Mouse (Mus musculus) hindbrain, postnatal 0 days (tissue): ENCODE data around the gene Prrg3. TPM values are rescaled to one million over a fixed set of nuclear protein-coding genes. Genes with fewer than 3 reads are reported as not detected.

Experiments
- ATAC-seq: fragments of 200-750 bp; cut with Nextera tagmentation; 2 replicates; pipeline ENCODE4 v1.8.0; 2017; ENCODE audit warnings: mild to moderate bottlenecking, moderate TSS enrichment, moderate library complexity
- DNase-seq: peaks from one replicate; pipeline ENCODE4 v3.0.0-alpha.2; 2015; ENCODE audit warnings: low spot score
- H3K27ac ChIP-seq: fragments of 300-500 bp; sonication (generic); 2 replicates; pipeline ENCODE4 v1.5.1; 2014; ENCODE audit warnings: mild to moderate bottlenecking
- H3K27me3 ChIP-seq: fragments of 300-500 bp; sonication (generic); 2 replicates; pipeline ENCODE4 v1.6.1; 2014; ENCODE audit warnings: low read length, mixed read lengths; ENCODE audit not compliant: insufficient read depth
- H3K36me3 ChIP-seq: fragments of 300-500 bp; sonication (generic); 2 replicates; pipeline ENCODE4 v1.6.1; 2014; ENCODE audit warnings: low read length, mixed read lengths; ENCODE audit not compliant: insufficient read depth
- H3K4me1 ChIP-seq: fragments of 300-500 bp; sonication (generic); 2 replicates; pipeline ENCODE4 v1.6.1; 2014; ENCODE audit warnings: antibody characterized with exemption, low read length, mixed read lengths; ENCODE audit not compliant: insufficient read depth
- H3K4me2 ChIP-seq: fragments of 300-500 bp; sonication (generic); 2 replicates; pipeline ENCODE4 v1.6.1; 2014; ENCODE audit warnings: low read depth, mild to moderate bottlenecking, low read length, moderate library complexity, mixed read lengths
- H3K4me3 ChIP-seq: fragments of 300-500 bp; sonication (generic); 2 replicates; pipeline ENCODE4 v1.5.1; 2014; ENCODE audit warnings: low read length
- H3K9ac ChIP-seq: fragments of 300-500 bp; sonication (generic); replicated peaks from 2 replicates; pipeline ENCODE4 v1.6.1; 2014; ENCODE audit warnings: mild to moderate bottlenecking, low read length, moderate library complexity, mixed read lengths
- H3K9me3 ChIP-seq: fragments of 300-500 bp; sonication (generic); 2 replicates; pipeline ENCODE4 v1.6.1; 2016; ENCODE audit warnings: low read length, mixed read lengths
- CTCF ChIP-seq: IDR thresholded peaks from 2 replicates; pipeline ENCODE4 v1.5.1; 2016; ENCODE audit warnings: antibody characterized with exemption, control low read depth, low read depth
- WGBS: fragments of 180-500 bp; shearing (Covaris S2); extraction: QIAGEN DNeasy Blood & Tissue Kit; methylation state at CpG from one replicate; pipeline ENCODE4 v1.1.7; 2014; 5-methylcytosine and 5-hydroxymethylcytosine counted together
- polyA plus RNA-seq: library from polyadenylated mRNA; unstranded; fragments of >200 nt; fragmentation: Nextera tagmentation; extraction: Ambion mirVana; gene quantifications from 2 replicates; pipeline ENCODE4 v1.2.1, GENCODE M21; 2015
- total RNA-seq: library from RNA; depleted of rRNA; stranded (reverse); fragments of >200 nt; gene quantifications from 2 replicates; pipeline ENCODE4 v1.2.3, GENCODE M21; 2014; rRNA removed

Prrg3 gene
- total RNA-seq (18.2 and 39.7 TPM in 2 replicates), polyA plus RNA-seq (8.4 and 9.1 TPM in 2 replicates)

- no peak for TF ChIP-seq CTCF
- no peaks in the 10 kb centered on the region for H3K9me3 ChIP-seq
- DNase-seq = peak; percentile 58
- H3K27ac ChIP-seq = peak within 1 kb of the TSS; percentile 74
- peak within 1 kb of the TSS; percentile 46 for H3K4me3 ChIP-seq
- ATAC-seq = peak; percentile 87
- H3K27me3 ChIP-seq = no peaks in the 10 kb centered on the region
- WGBS = 34% methylated on average over 66 of the region's 72 CpGs
- H3K4me2 ChIP-seq = peak within 1 kb of the TSS; percentile 61
- no peaks in the 10 kb centered on the region for H3K36me3 ChIP-seq
- H3K4me1 ChIP-seq = no peaks in the 10 kb centered on the region
- H3K9ac ChIP-seq = peak within 1 kb of the TSS; percentile 66
Measured at GRCm38 (mm10) chrX:71962073-71963051, at the start of gene Prrg3. Gene Prrg3 (plus strand): TSS chrX:71962624.

GRCm38 (mm10) chrX:71946631-71947030 is 15.8 kb upstream of the Prrg3 start:
- DNase-seq = peak; percentile 38
- WGBS = 22% methylated on average over 3 of the region's 3 CpGs
- Histone ChIP-seq H3K9me3 (no peaks in the 10 kb centered on the region), H3K27me3 (no peaks in the 10 kb centered on the region), H3K4me3 (no peak overlapping the region), H3K36me3 (no peaks in the 10 kb centered on the region), H3K27ac (no peak overlapping the region), H3K4me1 (no peaks in the 10 kb centered on the region), H3K9ac (no peak overlapping the region), H3K4me2 (no peak overlapping the region)
- TF ChIP-seq CTCF = peak; percentile 68
- no peak for ATAC-seq

GRCm38 (mm10) chrX:71958366-71958765 is 4.1 kb upstream of the Prrg3 start:
- Histone ChIP-seq H3K4me2 (no peak overlapping the region), H3K9ac (no peak overlapping the region), H3K4me1 (no peaks in the 10 kb centered on the region), H3K27ac (no peak overlapping the region), H3K9me3 (no peaks in the 10 kb centered on the region), H3K4me3 (no peak overlapping the region), H3K27me3 (no peaks in the 10 kb centered on the region), H3K36me3 (no peaks in the 10 kb centered on the region)
- no peak for TF ChIP-seq CTCF
- ATAC-seq (no peak), DNase-seq (no peak)

- peak; percentile 13 for DNase-seq
- Histone ChIP-seq H3K4me3 (peak overlapping the region; percentile 46), H3K4me2 (peak overlapping the region; percentile 61), H3K9me3 (no peaks in the 10 kb centered on the region), H3K27me3 (no peaks in the 10 kb centered on the region), H3K36me3 (no peaks in the 10 kb centered on the region), H3K9ac (peak overlapping the region; percentile 66), H3K4me1 (no peaks in the 10 kb centered on the region), H3K27ac (peak overlapping the region; percentile 74)
- peak; percentile 15; the same call in 1 of the 2 replicates for TF ChIP-seq CTCF
- WGBS = 36% methylated on average over 9 of the region's 9 CpGs
- ATAC-seq = peak; percentile 64
Measured at GRCm38 (mm10) chrX:71963275-71963912, 970 bp downstream of the Prrg3 start.

- H3K9ac ChIP-seq = no peak overlapping the region
- H3K36me3 ChIP-seq = no peaks in the 10 kb centered on the region
- no peak overlapping the region for H3K27ac ChIP-seq
- DNase-seq (no peak), ATAC-seq (no peak)
- H3K4me2 ChIP-seq = no peak overlapping the region
- H3K9me3 ChIP-seq = no peaks in the 10 kb centered on the region
- no peak for TF ChIP-seq CTCF
- no peaks in the 10 kb centered on the region for H3K4me1 ChIP-seq
- H3K27me3 ChIP-seq = no peaks in the 10 kb centered on the region
- WGBS = 65% methylated on average over 1 of the region's 1 CpGs
- no peak overlapping the region for H3K4me3 ChIP-seq
Measured at GRCm38 (mm10) chrX:71968216-71968615, 5.8 kb downstream of the Prrg3 start.

GRCm38 (mm10) chrX:71968816-71969215 is 6.4 kb downstream of the Prrg3 start:
- WGBS = 73% methylated on average over 6 of the region's 6 CpGs
- no peaks in the 10 kb centered on the region for H3K4me1 ChIP-seq
- no peaks in the 10 kb centered on the region for H3K27me3 ChIP-seq
- no peak for TF ChIP-seq CTCF
- DNase-seq = no peak
- H3K36me3 ChIP-seq = no peaks in the 10 kb centered on the region
- no peak overlapping the region for H3K27ac ChIP-seq
- no peak overlapping the region for H3K4me2 ChIP-seq
- H3K9me3 ChIP-seq = no peaks in the 10 kb centered on the region
- no peak overlapping the region for H3K4me3 ChIP-seq
- no peak for ATAC-seq
- H3K9ac ChIP-seq = no peak overlapping the region
